Mouse (Mus musculus): ENCODE measurements around the gene Mras. TPM values are rescaled to one million over a fixed set of nuclear protein-coding genes. Genes with fewer than 3 reads are reported as not detected.

Gene Mras
- polyA plus RNA-seq, 1 experiment from 2014 or later, result 4.8 TPM

GRCm38 (mm10) chr9:99425262-99425661, 11.9 kb downstream of the Mras start:
- Histone ChIP-seq H3K9ac (ENCODE audit: low read depth, low read length) (no peak overlapping the region), H3K27me3 (replicated peaks; ENCODE audit: control insufficient read depth, insufficient read depth, low read length) (no peaks in the 10 kb centered on the region), H3K36me3 (ENCODE audit: control insufficient read depth, insufficient read depth, low read length) (no peaks in the 10 kb centered on the region), H3K27ac (ENCODE audit: low read depth, low read length) (peak overlapping the region; percentile 10; the same call in 1 of the 2 replicates), H3K4me2 (no peak overlapping the region), H3K4me3 (ENCODE audit: low read depth, low read length) (no peak overlapping the region), H3K4me1 (replicated peaks; ENCODE audit: control insufficient read depth, insufficient read depth, low read length) (peaks cover 4% of the 10 kb centered on the region), H3K9me3 (ENCODE audit: control insufficient read depth, low read length) (no peaks in the 10 kb centered on the region)
- ATAC-seq (replicated peaks; ENCODE audit: low FRiP score) (no peak), DNase-seq (ENCODE audit: low spot score) (no peak)
- WGBS, result 67% methylated on average over 9 of the region's 9 CpGs

DNA sequence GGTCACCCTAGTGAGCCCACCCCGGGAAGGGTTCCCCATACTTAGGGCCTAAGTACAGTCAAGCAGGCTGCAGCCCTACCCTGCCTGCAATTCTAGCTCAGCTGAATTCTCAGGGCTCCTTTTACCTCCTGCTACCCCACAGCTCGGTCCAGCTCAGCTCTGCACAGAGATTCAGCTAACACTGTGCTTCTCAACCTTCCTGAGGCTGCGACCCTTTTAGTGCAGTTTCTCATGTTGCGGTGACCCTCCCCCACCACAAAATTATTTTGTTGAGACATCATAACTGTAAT, 12.7 kb downstream of the Mras start:
- Histone ChIP-seq H3K4me3 (ENCODE audit: low read depth, low read length) (no peak overlapping the region), H3K9ac (ENCODE audit: low read depth, low read length) (no peak overlapping the region), H3K36me3 (ENCODE audit: control insufficient read depth, insufficient read depth, low read length) (no peaks in the 10 kb centered on the region), H3K27me3 (replicated peaks; ENCODE audit: control insufficient read depth, insufficient read depth, low read length) (no peaks in the 10 kb centered on the region), H3K27ac (ENCODE audit: low read depth, low read length) (peak overlapping the region; percentile 44; the same call in 1 of the 2 replicates), H3K4me2 (no peak overlapping the region), H3K4me1 (replicated peaks; ENCODE audit: control insufficient read depth, insufficient read depth, low read length) (peaks cover 4% of the 10 kb centered on the region), H3K9me3 (ENCODE audit: control insufficient read depth, low read length) (no peaks in the 10 kb centered on the region)
- ATAC-seq (replicated peaks; ENCODE audit: low FRiP score) (peak; percentile 38; the same call in 1 of the 2 replicates), DNase-seq (ENCODE audit: low spot score) (no peak)
- WGBS, result 64% methylated on average over 4 of the region's 4 CpGs

DNA sequence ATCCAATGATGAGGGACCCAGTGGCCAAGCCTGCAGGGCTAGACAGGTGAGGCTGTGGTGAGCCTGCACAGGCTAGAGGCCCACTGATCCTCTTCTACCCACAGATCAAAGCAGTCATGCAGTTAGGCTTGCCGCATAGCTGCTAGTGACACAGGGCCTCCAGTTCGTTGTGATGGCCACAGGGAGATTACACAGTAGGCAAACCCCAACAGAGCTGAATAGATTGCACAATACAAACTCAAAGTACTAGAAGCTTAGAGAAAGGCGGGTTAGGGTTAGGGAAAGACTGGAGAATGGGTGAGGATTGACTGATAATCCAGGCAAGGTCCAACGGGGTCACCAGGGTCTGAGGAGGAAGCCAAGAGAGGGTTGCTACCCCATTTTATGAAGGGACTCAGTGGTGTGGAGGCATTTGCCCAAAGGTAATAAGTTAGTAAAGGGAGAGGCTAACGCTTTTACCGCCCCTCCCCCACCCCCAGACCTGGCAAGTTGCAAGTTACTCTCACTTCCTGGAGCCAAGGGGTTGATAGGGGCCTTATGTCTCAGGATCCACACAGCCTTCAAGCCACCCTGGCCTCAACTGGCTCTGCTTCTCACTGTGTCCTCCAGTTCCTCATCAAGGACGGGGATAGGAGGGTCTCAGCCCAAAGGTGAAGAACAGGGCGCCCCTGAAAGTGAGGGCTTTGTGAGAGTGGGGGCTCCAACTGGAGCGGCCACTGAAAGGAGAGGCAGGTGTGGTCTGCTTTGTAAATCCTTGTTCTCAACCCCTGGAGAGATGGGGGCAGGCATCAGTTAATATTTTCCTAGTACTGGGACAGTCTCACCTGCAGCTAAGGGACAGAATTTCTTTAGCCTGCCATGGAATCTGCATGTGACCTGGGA, 13.2 kb downstream of the Mras start:
- Histone ChIP-seq H3K4me3 (ENCODE audit: low read depth, low read length) (no peak overlapping the region), H3K9me3 (ENCODE audit: control insufficient read depth, low read length) (no peaks in the 10 kb centered on the region), H3K36me3 (ENCODE audit: control insufficient read depth, insufficient read depth, low read length) (no peaks in the 10 kb centered on the region), H3K27me3 (replicated peaks; ENCODE audit: control insufficient read depth, insufficient read depth, low read length) (no peaks in the 10 kb centered on the region), H3K4me1 (replicated peaks; ENCODE audit: control insufficient read depth, insufficient read depth, low read length) (peaks cover 4% of the 10 kb centered on the region), H3K27ac (ENCODE audit: low read depth, low read length) (peak overlapping the region; percentile 44), H3K9ac (ENCODE audit: low read depth, low read length) (no peak overlapping the region), H3K4me2 (no peak overlapping the region)
- peak; percentile 69 for ATAC-seq (replicated peaks; ENCODE audit: low FRiP score)
- WGBS, result 54% methylated on average over 9 of the region's 9 CpGs
- no peak for DNase-seq (ENCODE audit: low spot score)

- Histone ChIP-seq H3K27ac (ENCODE audit: low read depth, low read length) (no peak overlapping the region), H3K9ac (ENCODE audit: low read depth, low read length) (no peak overlapping the region), H3K36me3 (ENCODE audit: control insufficient read depth, insufficient read depth, low read length) (no peaks in the 10 kb centered on the region), H3K9me3 (ENCODE audit: control insufficient read depth, low read length) (no peaks in the 10 kb centered on the region), H3K27me3 (replicated peaks; ENCODE audit: control insufficient read depth, insufficient read depth, low read length) (no peaks in the 10 kb centered on the region), H3K4me3 (ENCODE audit: low read depth, low read length) (no peak overlapping the region), H3K4me1 (replicated peaks; ENCODE audit: control insufficient read depth, insufficient read depth, low read length) (peaks cover 4% of the 10 kb centered on the region), H3K4me2 (no peak overlapping the region)
- ATAC-seq (replicated peaks; ENCODE audit: low FRiP score), result no peak
- 53% methylated on average over 3 of the region's 3 CpGs for WGBS
- DNase-seq (ENCODE audit: low spot score), result no peak
Measured at GRCm38 (mm10) chr9:99421914-99422313, 15.3 kb downstream of the Mras start.

DNA sequence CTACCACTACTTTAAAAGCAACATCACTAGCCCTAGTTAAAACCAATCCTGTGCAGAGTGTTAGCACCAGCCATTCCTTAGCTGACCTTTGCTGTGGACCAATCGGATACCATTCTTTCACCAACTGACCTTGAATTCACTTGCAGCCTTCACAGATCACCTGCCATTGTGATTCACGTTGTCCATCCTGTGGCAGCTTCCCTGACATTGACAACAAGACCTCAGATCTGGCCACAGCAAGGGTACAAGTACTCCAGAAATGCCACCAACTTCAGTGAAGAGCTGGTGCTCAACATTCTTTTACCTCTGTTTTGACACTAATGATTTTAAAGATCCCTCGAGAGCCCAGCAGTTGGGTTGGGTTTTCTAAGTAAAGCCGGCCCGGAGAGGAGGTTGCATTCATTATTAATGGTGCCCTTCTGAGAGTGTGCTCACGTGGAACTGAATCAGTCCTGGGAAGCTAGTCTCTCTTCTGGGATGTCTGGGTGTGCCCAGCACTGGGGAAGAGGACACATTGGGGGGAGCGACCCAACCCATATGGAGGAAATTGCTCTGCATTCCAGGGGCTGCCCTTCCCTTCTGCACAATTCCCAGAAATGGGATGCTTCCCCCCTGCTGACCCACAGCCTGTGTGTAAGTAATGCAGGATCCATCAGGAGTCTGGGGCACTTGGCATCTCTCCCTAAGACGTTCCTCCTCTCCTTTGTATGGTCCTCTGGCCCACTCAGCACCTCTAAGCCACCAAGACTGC, 17.1 kb downstream of the Mras start:
- DNase-seq (ENCODE audit: low spot score) (no peak), ATAC-seq (replicated peaks; ENCODE audit: low FRiP score) (no peak)
- Histone ChIP-seq H3K4me3 (ENCODE audit: low read depth, low read length) (no peak overlapping the region), H3K9me3 (ENCODE audit: control insufficient read depth, low read length) (no peaks in the 10 kb centered on the region), H3K9ac (ENCODE audit: low read depth, low read length) (no peak overlapping the region), H3K36me3 (ENCODE audit: control insufficient read depth, insufficient read depth, low read length) (no peaks in the 10 kb centered on the region), H3K27ac (ENCODE audit: low read depth, low read length) (no peak overlapping the region), H3K27me3 (replicated peaks; ENCODE audit: control insufficient read depth, insufficient read depth, low read length) (no peaks in the 10 kb centered on the region), H3K4me2 (no peak overlapping the region), H3K4me1 (replicated peaks; ENCODE audit: control insufficient read depth, insufficient read depth, low read length) (peaks cover 10% of the 10 kb centered on the region)
- WGBS, result 77% methylated on average over 8 of the region's 8 CpGs

- H3K4me2 ChIP-seq, result no peak overlapping the region
- H3K27ac ChIP-seq (ENCODE audit: low read depth, low read length), result no peak overlapping the region
- DNase-seq (ENCODE audit: low spot score) (no peak), ATAC-seq (replicated peaks; ENCODE audit: low FRiP score) (no peak)
- H3K4me1 ChIP-seq (replicated peaks; ENCODE audit: control insufficient read depth, insufficient read depth, low read length), result peaks cover 7% of the 10 kb centered on the region; the same call in 1 of the 2 replicates
- H3K36me3 ChIP-seq (ENCODE audit: control insufficient read depth, insufficient read depth, low read length), result no peaks in the 10 kb centered on the region
- no peak overlapping the region for H3K4me3 ChIP-seq (ENCODE audit: low read depth, low read length)
- no peak overlapping the region for H3K9ac ChIP-seq (ENCODE audit: low read depth, low read length)
- H3K9me3 ChIP-seq (ENCODE audit: control insufficient read depth, low read length), result no peaks in the 10 kb centered on the region
- H3K27me3 ChIP-seq (replicated peaks; ENCODE audit: control insufficient read depth, insufficient read depth, low read length), result no peaks in the 10 kb centered on the region
- 70% methylated on average over 5 of the region's 5 CpGs for WGBS
Measured at GRCm38 (mm10) chr9:99418377-99418776, 18.8 kb downstream of the Mras start.

DNA sequence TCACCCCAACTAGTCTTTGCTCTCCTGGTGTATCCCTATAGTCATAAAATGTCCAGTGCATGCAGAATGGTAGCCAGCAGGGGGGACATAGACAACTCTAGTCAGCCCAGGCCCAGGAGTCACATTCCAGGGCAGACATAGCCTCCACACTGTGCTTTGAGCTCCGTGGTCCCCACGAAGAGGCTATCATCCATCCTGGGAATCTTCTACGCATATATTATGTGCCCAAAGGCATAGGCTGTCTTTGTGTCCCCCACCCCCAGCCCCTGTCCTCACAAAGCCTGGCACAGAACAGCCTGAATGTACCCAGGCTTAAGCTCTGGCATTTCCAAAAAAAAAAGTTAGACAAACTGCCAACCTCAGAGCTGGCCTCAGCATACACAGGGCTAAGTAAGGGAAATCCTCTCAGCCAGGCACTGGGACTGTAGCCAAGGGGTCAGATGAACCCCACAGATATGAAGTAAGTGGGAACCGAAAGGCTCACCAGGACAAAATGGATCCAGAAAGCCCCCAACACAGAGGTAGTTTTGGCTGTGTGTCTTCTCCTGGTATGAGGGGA, 19.8 kb downstream of the Mras start:
- DNase-seq (ENCODE audit: low spot score), result no peak
- no peak for ATAC-seq (replicated peaks; ENCODE audit: low FRiP score)
- no peaks in the 10 kb centered on the region for H3K36me3 ChIP-seq (ENCODE audit: control insufficient read depth, insufficient read depth, low read length)

GRCm38 (mm10) chr9:99416809-99417208, 20.4 kb downstream of the Mras start:
- ATAC-seq (replicated peaks; ENCODE audit: low FRiP score) (no peak), DNase-seq (ENCODE audit: low spot score) (no peak)
- Histone ChIP-seq H3K9ac (ENCODE audit: low read depth, low read length) (no peak overlapping the region), H3K4me1 (replicated peaks; ENCODE audit: control insufficient read depth, insufficient read depth, low read length) (peaks cover 5% of the 10 kb centered on the region; the same call in 1 of the 2 replicates), H3K4me3 (ENCODE audit: low read depth, low read length) (no peak overlapping the region), H3K27ac (ENCODE audit: low read depth, low read length) (no peak overlapping the region), H3K4me2 (no peak overlapping the region), H3K9me3 (ENCODE audit: control insufficient read depth, low read length) (no peaks in the 10 kb centered on the region), H3K36me3 (ENCODE audit: control insufficient read depth, insufficient read depth, low read length) (no peaks in the 10 kb centered on the region), H3K27me3 (replicated peaks; ENCODE audit: control insufficient read depth, insufficient read depth, low read length) (no peaks in the 10 kb centered on the region)
- WGBS, result 77% methylated on average over 3 of the region's 3 CpGs

More for the DNA sequence above, 19.8 kb downstream of the Mras start:
- H3K4me3 ChIP-seq (ENCODE audit: low read depth, low read length), result no peak overlapping the region
- no peaks in the 10 kb centered on the region for H3K9me3 ChIP-seq (ENCODE audit: control insufficient read depth, low read length)
- H3K27me3 ChIP-seq (replicated peaks; ENCODE audit: control insufficient read depth, insufficient read depth, low read length), result no peaks in the 10 kb centered on the region
- H3K9ac ChIP-seq (ENCODE audit: low read depth, low read length), result no peak overlapping the region
- no peak overlapping the region for H3K27ac ChIP-seq (ENCODE audit: low read depth, low read length)
- no peak overlapping the region for H3K4me2 ChIP-seq
- WGBS, result 75% methylated on average over 4 of the region's 4 CpGs
- H3K4me1 ChIP-seq (replicated peaks; ENCODE audit: control insufficient read depth, insufficient read depth, low read length), result peaks cover 5% of the 10 kb centered on the region; the same call in 1 of the 2 replicates

Data from liver, embryonic 11.5 days (tissue).